Mouse (Mus musculus) lung, embryonic 14.5 days (tissue): ENCODE results near the gene Ccdc12. TPM values are rescaled to one million over a fixed set of nuclear protein-coding genes. Genes with fewer than 3 reads are reported as not detected.

Experiments
- ATAC-seq: fragments of 200-750 bp; cut with Nextera tagmentation; 2 replicates; pipeline ENCODE4 v1.8.0; 2017; ENCODE audit warnings: mild to moderate bottlenecking, moderate TSS enrichment, moderate library complexity; ENCODE audit not compliant: insufficient read depth
- DNase-seq: peaks from one replicate; pipeline ENCODE4 v3.0.0-alpha.2; 2015
- H3K27ac ChIP-seq: fragments of 300-500 bp; sonication (generic); 2 replicates; pipeline ENCODE4 v1.5.1; 2014; ENCODE audit warnings: low read depth, mild to moderate bottlenecking, moderate library complexity
- H3K27me3 ChIP-seq: fragments of 300-500 bp; sonication (generic); 2 replicates; pipeline ENCODE4 v1.6.1; 2014; ENCODE audit warnings: low read length, control low read depth; ENCODE audit not compliant: insufficient read depth
- H3K36me3 ChIP-seq: fragments of 300-500 bp; sonication (generic); 2 replicates; pipeline ENCODE4 v1.6.1; 2014; ENCODE audit warnings: control low read depth; ENCODE audit not compliant: insufficient read depth
- H3K4me1 ChIP-seq: fragments of 300-500 bp; sonication (generic); 2 replicates; pipeline ENCODE4 v1.6.1; 2014; ENCODE audit warnings: antibody characterized with exemption, control low read depth; ENCODE audit not compliant: insufficient read depth
- H3K4me2 ChIP-seq: fragments of 300-500 bp; sonication (generic); 2 replicates; pipeline ENCODE4 v1.6.1; 2014; ENCODE audit warnings: mild to moderate bottlenecking
- H3K4me3 ChIP-seq: fragments of 300-500 bp; sonication (generic); 2 replicates; pipeline ENCODE4 v1.5.1; 2014; ENCODE audit warnings: low read depth, low read length
- H3K9ac ChIP-seq: fragments of 300-500 bp; sonication (generic); 2 replicates; pipeline ENCODE4 v1.6.1; 2014
- H3K9me3 ChIP-seq: fragments of 300-500 bp; sonication (generic); 2 replicates; pipeline ENCODE4 v1.6.1; 2016; ENCODE audit warnings: low read depth, low read length, control low read depth
- CTCF ChIP-seq: IDR thresholded peaks from 2 replicates; pipeline ENCODE4 v1.5.1; 2016; ENCODE audit warnings: antibody characterized with exemption, low read depth
- WGBS: fragments of 180-500 bp; shearing (Covaris S2); extraction: QIAGEN DNeasy Blood & Tissue Kit; methylation state at CpG from one replicate; pipeline ENCODE4 v1.1.7; 2014; 5-methylcytosine and 5-hydroxymethylcytosine counted together
- polyA plus RNA-seq: library from polyadenylated mRNA; unstranded; fragments of >200 nt; fragmentation: Nextera tagmentation; extraction: Ambion mirVana; gene quantifications from 2 replicates; pipeline ENCODE4 v1.2.1, GENCODE M21; 2014

Gene Ccdc12
- polyA plus RNA-seq, 1 experiment from 2014 or later = 155 TPM

GRCm38 (mm10) chr9:110738054-110738453, 81.8 kb downstream of the Ccdc12 start:
- no peak overlapping the region for H3K9ac ChIP-seq
- H3K27ac ChIP-seq = no peak overlapping the region
- peaks cover 31% of the 10 kb centered on the region; the same call in 1 of the 2 replicates for H3K36me3 ChIP-seq
- no peak overlapping the region for H3K4me3 ChIP-seq
- H3K9me3 ChIP-seq = no peaks in the 10 kb centered on the region
- ATAC-seq = no peak
- 0 out of 2 replicates have a peak, but pooled peaks cover 5% of the 10 kb centered on the region for H3K4me1 ChIP-seq
- no peak for DNase-seq
- 21% methylated on average over 1 of the region's 1 CpGs for WGBS
- H3K27me3 ChIP-seq = peaks cover 18% of the 10 kb centered on the region; the same call in 1 of the 2 replicates
- peak; percentile 54 for TF ChIP-seq CTCF
- no peak overlapping the region for H3K4me2 ChIP-seq

DNA sequence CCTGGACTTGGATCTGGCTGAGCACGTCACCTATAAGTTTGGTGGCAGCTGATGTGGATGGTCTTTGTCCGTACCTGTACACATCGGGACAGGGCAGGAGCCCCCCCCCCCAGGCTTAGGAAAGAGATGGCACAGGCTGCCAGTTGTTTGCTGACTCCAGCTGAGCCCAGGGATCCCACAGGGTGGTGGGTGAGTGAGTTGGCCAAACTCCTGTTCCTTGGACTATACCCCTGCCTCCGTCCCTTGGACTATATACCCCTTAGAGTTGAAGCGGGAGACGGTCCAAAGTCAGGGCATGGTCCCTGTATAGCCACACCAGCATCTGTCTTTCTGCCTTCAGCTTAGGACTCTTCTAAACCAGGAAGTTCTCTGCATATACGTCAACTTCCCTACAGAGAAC, 83.7 kb downstream of the Ccdc12 start:
- Histone ChIP-seq H3K4me1 (no peaks in the 10 kb centered on the region), H3K4me2 (peak overlapping the region; percentile 73), H3K4me3 (peak overlapping the region; percentile 67), H3K9me3 (no peaks in the 10 kb centered on the region), H3K27me3 (peaks cover 37% of the 10 kb centered on the region; the same call in 1 of the 2 replicates), H3K36me3 (peaks cover 31% of the 10 kb centered on the region; the same call in 1 of the 2 replicates), H3K9ac (no peak overlapping the region), H3K27ac (no peak overlapping the region)
- no peak for ATAC-seq
- 82% methylated on average over 7 of the region's 7 CpGs for WGBS
- no peak for TF ChIP-seq CTCF
- no peak for DNase-seq

GRCm38 (mm10) chr9:110741711-110742294, 85.5 kb downstream of the Ccdc12 start, which contains the start of gene Myl3:
Myl3 (plus strand) TSS chr9:110741861.
- Histone ChIP-seq H3K4me2 (peak within 1 kb of the TSS; percentile 73), H3K9ac (peak within 1 kb of the TSS; percentile 83), H3K9me3 (no peaks in the 10 kb centered on the region), H3K4me3 (peak within 1 kb of the TSS; percentile 67), H3K4me1 (peaks cover 5% of the 10 kb centered on the region), H3K27me3 (peaks cover 40% of the 10 kb centered on the region; the same call in 1 of the 2 replicates), H3K36me3 (peaks cover 23% of the 10 kb centered on the region; the same call in 1 of the 2 replicates), H3K27ac (peak within 1 kb of the TSS; percentile 96)
- no peak for DNase-seq
- no peak for ATAC-seq
- WGBS = 3% methylated on average over 17 of the region's 17 CpGs
- no peak for TF ChIP-seq CTCF

- ATAC-seq = peak; percentile 67
- no peak for TF ChIP-seq CTCF
- peak; percentile 71 for DNase-seq
- Histone ChIP-seq H3K36me3 (peaks cover 17% of the 10 kb centered on the region; the same call in 1 of the 2 replicates), H3K4me1 (peaks cover 6% of the 10 kb centered on the region), H3K27ac (peak overlapping the region; percentile 96), H3K4me2 (peak overlapping the region; percentile 73), H3K9ac (peak overlapping the region; percentile 83), H3K27me3 (peaks cover 40% of the 10 kb centered on the region; the same call in 1 of the 2 replicates), H3K9me3 (no peaks in the 10 kb centered on the region), H3K4me3 (peak overlapping the region; percentile 67)
- 1% methylated on average over 61 of the region's 71 CpGs for WGBS
Observed at GRCm38 (mm10) chr9:110742295-110742950, 86.1 kb downstream of the Ccdc12 start.

DNA sequence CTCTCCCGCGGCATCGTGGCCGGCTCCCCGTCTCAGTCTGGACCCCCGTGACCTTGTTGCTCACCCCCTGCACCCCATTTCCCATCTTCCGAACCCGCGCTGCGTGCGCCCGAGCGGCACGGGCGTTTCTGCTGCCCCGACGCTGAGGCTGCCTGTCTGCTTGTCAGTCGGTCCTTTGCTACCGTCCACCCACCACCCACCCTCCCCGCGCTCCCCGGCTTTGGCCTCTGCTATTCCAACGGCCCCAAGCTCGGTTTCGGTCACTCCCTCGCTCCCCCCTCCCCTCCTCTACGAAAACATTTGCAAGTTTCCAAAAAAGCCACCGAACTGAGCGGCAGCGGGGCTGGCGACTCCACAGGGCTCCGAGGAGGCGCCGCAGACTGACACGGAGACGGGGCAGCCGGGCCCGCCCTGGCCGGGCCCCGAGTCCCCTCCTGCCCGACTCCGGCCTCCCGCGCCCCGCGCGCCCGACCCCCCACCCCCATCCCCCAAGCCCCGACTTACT, 86.7 kb downstream of the Ccdc12 start:
- Histone ChIP-seq H3K27ac (peak overlapping the region; percentile 96), H3K4me2 (peak overlapping the region; percentile 73), H3K36me3 (peaks cover 16% of the 10 kb centered on the region; the same call in 1 of the 2 replicates), H3K4me3 (peak overlapping the region; percentile 67), H3K4me1 (peaks cover 6% of the 10 kb centered on the region), H3K9ac (peak overlapping the region; percentile 83), H3K27me3 (peaks cover 40% of the 10 kb centered on the region; the same call in 1 of the 2 replicates), H3K9me3 (no peaks in the 10 kb centered on the region)
- WGBS = under 1% methylated on average over 47 of the region's 49 CpGs
- peak; percentile 48 for ATAC-seq
- no peak for TF ChIP-seq CTCF
- DNase-seq = peak; percentile 69

GRCm38 (mm10) chr9:110743456-110744323, 87.4 kb downstream of the Ccdc12 start:
- 2% methylated on average over 47 of the region's 63 CpGs for WGBS
- H3K27me3 ChIP-seq = peaks cover 40% of the 10 kb centered on the region; the same call in 1 of the 2 replicates
- H3K9me3 ChIP-seq = no peaks in the 10 kb centered on the region
- H3K36me3 ChIP-seq = peaks cover 16% of the 10 kb centered on the region; the same call in 1 of the 2 replicates
- peak overlapping the region; percentile 96 for H3K27ac ChIP-seq
- no peak for TF ChIP-seq CTCF
- peak overlapping the region; percentile 73 for H3K4me2 ChIP-seq
- peak; percentile 70 for DNase-seq
- peak overlapping the region; percentile 83 for H3K9ac ChIP-seq
- peak; percentile 73 for ATAC-seq
- peaks cover 6% of the 10 kb centered on the region for H3K4me1 ChIP-seq
- peak overlapping the region; percentile 67 for H3K4me3 ChIP-seq
